Mouse (Mus musculus) induced T-regulatory cell, adult 2 months (primary cell): ENCODE data around the gene Arhgap15.
A peak's percentile ranks its signal among the peaks of the same experiment; 100 is the strongest.

Source experiments
- DNase-seq: peaks from one replicate; pipeline ENCODE4 v3.0.0-alpha.2; 2012; ENCODE audit warnings: low read depth

Arhgap15 gene

DNA sequence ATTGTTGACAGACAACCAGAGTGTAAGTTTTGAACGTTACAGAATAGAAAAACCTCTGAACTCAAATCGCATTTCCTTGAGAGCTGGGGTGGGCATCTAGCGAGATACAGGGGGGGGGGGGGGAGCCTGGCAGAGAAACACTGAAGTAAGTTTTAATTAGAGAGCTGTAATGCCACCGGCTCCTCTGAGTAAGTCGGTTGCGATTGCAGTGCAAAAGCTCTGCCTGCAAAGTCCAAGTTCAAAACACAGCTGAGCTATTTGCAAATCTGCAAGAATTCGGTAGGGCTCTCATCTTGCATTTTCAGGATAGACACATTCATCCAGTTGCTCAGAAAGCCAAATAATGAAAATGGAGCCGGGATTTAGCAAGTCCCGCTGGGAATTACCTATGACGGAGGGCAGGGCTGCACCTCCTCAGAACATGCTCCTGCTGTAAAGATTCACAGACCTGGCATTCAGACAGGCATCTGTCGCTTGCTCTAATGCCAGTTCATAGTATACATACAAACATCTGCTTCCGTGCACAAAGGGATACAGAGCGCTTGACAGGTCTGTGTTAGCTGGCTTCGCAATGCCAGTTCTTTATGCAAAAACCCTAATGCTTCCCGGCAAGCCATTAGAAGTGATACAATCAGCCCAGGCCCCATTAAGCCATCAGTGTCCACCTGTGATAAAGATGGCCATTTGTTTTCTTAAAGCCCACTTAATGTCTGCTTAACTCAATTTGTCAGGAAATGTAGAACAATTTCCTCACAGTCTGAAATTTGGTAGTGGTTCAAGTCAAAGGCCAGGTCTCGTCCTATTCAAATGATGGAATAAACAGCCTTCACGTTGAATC lies 556.6 kb downstream of the Arhgap15 start:
- no peak for DNase-seq

DNA sequence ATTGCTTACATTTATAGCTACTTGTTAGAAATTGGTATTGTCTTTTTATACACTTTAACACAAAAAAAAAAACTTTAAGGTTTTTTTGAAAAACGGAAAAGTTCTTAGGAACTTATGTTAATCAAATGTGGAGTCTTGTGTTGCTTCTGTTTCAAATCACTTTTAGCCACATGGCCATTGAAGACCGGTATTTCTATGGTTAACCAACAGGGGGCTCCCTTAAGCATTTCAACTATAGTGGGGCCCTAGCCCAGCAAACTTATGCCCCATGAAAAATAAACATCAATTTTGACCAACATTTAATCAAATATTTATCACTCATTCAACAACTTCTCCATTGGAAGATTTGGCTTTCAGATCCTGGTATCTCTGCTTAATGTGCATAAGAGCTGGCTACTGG lies 557.5 kb downstream of the Arhgap15 start:
- DNase-seq, result peak; percentile 40

- DNase-seq, result no peak
Observed at GRCm38 (mm10) chr2:44309124-44309523, 560.5 kb downstream of the Arhgap15 start.

GRCm38 (mm10) chr2:44309556-44309955 lies 560.9 kb downstream of the Arhgap15 start:
- no peak for DNase-seq

DNA sequence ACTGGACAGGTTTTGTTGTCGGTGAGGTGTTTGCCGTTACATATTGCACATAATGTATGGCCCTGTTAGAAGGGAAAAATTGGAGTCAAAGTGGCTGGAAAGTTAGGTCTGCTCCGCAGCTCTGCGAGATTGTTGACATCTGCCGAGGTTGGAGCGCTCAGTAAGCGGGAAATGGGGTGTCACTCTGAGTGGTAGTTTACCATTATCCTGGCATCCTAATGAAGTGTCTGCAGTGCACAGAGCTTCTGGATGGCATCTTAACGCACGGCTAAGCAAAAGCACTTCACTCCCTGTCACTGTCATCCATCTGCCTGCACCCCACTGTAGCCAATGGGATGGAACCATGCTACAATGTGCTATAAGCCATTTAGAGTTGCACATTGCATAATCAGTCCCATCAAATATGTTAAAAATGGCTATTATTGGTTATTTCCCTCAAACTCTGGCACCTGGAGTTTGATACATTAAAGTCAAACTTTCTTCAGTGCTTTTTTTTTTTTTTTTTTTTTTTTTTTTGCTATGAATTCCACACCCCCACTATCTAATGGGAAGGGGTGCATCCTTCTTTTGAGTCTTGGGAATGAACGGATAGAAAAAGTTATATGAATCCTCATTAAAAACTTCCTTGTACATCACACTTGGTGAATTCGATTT lies 561.6 kb downstream of the Arhgap15 start:
- no peak for DNase-seq

DNA sequence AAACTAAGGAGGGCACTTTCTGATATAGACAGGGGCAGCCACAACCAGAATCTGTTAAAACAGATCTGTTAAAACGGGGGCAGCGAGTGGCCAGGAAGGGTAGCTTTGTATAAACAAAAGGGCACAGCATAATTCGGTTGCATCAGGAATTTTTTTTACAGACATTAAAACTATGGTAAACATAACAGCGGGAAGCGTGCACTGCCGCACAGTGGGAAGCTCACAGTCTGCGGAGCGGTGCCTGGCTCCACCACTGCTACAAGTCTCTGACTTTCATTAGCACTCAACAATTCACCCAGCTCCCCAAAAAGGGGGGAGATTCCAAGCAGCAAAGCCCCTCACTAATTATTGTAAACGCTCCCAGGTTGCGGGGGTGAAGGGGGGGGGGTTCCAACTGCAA lies 562.6 kb downstream of the Arhgap15 start:
- DNase-seq, result no peak

GRCm38 (mm10) chr2:44313573-44313972 lies 564.9 kb downstream of the Arhgap15 start:
- DNase-seq, result no peak

DNA sequence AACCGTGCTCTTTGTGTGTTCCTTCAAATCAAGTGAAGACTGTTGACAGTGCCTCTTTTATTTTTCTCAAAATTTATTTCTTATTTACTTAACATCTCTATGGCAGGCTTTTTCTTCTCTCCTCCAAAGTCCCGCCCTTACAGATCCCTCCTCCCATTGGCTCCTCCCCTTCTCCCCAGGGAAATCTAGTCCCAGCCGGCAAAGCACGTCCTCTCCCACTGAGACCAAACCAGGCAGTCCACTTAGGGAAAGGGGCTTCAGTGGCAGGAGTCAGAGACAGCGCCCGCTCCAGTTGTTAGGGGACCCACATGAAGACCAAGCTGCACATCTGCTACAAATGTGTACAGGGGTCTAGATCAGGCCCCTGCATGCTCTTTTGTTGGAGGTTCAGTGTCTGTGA lies 569.8 kb downstream of the Arhgap15 start:
- DNase-seq, result no peak

- DNase-seq, result no peak
Observed at GRCm38 (mm10) chr2:44319479-44319878, 570.9 kb downstream of the Arhgap15 start.

DNA sequence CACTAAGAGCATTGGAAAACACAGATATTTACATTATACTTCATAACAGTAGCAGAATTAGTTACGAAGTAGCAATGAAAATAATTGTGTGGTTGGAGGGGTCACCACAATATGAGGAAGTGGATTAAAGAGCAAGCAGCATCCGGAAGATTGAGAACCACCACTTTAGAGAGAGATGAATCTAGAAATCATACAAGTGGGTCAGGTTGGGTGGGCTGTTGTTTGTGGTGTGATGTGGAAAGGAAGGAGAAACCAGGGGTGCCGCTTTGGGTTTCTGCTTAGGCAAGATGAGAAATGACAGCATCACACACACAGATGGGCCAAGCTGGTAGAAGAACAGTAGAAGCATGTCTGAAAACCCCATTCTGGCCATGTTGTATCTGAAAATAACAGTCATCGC lies 575.2 kb downstream of the Arhgap15 start:
- DNase-seq, result no peak

- DNase-seq, result no peak
Observed at GRCm38 (mm10) chr2:44333295-44333694, 584.7 kb downstream of the Arhgap15 start.

GRCm38 (mm10) chr2:44334006-44334405 lies 585.4 kb downstream of the Arhgap15 start:
- DNase-seq, result no peak

DNA sequence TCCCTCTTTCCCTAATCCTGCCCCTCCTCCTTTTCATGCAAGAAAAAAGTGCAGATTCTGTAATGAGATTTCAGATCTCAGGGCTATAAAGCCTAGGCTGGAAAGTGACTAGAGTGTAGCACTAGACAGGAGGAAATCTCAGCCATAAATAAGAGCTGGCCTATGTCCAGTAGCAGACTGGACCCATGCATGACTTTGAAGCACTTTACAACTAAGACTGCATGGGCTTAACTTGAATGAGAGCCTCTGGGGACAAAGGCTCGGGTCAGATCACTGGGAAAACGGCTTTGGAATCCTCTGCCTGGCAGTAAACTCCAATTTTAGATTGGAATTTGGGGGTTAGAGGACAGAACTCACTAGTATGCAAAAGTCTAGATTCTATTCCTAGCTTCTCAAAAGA lies 585.9 kb downstream of the Arhgap15 start:
- no peak for DNase-seq

- DNase-seq, result peak; percentile 44
Observed at GRCm38 (mm10) chr2:44336720-44337354, 588.2 kb downstream of the Arhgap15 start.

DNA sequence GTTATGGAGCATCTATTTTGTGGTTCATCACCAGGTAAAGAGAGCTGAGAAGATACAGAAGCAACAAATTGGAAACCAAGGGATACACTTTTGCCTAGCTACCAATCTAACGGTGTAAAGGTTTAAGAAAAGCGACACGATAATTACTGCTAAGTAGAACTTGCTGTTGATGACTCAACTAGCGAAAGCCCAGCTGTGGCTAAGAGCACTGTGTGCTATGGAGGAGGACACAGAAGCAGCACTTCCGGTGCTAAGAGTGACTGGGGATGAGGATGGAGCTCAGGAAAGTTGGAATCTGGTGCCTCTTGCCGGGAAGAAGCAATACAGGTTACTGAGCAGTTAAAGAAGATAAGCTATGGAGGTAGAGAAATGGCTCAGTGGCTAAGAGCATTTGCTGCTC lies 589.8 kb downstream of the Arhgap15 start:
- DNase-seq, result no peak

DNA sequence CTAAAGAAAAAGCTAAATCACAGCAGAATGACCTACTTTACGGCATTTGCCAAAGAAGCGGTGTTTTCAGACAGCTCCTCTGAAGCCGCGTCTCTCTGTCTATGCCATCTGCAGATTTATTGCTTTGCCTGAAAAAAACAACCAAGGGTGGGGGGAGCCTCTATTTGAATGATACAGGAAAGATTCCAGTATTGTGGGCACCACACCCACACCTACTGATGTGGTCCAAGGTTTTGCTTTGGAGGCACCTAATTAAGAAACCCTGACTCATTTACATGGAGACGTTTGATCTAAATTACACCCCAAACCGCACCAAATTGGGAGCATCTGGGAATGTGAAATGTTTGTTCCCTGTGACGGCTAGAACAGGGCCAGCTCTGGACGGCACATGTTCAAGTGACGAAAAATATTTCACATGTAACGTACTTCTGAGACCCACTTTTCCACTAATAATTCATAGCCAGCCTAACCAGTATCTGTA lies 592.5 kb downstream of the Arhgap15 start:
- DNase-seq, result no peak

DNA sequence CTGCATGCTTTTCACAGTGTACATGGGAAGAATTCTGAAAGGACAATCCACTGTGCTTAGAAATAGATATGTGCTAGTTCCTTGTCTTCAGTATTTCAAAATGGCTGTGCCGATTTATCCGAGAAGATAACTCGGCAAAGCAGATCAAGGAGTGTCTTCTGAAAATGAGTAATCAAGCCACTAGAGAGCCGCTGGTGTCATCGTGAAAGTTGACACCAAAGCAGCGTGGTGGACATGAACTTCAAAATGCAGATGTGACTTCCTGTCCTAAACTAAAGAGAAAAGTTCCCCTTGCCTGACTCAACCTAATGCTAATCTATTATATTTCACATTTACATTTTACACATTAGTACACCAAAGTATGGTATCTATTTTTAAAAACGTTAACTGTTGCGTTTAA lies 596.2 kb downstream of the Arhgap15 start:
- DNase-seq, result peak; percentile 83

DNA sequence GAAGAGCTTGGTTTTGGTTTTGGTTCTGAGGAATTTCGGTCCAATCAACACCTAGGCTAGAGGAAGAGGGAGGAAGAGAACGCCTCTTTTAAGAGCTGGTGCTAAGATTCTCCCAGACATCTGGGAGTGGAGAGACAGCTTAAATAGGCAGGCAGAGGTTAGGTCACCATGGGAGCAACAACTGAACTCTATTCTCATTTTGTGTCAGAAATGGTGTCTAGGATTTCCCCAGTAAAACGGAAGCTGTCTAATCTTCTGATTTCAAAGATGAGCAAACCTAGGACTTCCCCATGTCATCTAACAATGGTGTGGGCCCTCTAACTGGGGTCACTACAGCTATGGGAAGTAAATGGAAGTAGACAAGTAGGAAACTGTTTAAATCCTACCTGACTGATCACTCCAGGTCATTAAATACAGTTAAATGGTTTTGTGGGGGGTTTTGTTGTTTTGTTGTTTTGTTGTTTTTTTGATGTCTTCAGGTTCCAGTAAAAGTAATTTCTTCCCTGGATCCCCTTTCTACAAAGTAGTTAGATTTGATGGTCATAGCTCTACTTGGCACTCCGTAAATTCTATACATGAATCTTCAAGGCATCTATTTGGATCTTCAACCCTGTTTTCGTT lies 596.8 kb downstream of the Arhgap15 start:
- peak; percentile 82 for DNase-seq

GRCm38 (mm10) chr2:44346184-44346583 lies 597.6 kb downstream of the Arhgap15 start:
- peak; percentile 40 for DNase-seq

DNA sequence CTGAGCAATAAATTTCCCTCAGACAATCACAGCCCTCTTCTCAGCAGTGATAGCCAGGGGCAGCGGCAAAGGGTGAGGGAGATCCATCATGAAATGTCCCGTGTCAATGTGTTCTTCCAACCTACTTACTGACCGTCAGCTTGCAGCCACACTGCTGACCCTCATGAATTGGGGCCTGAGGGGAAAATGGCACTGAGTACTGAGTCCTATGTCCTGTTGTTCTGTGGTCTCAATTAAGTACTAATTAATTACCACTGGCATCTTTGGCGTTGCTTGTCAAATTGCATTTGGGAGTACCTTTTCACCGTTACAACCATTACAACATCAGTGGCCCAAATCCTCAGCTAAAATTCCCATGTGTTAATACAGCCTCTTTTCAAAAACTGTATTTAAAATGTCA lies 599.2 kb downstream of the Arhgap15 start:
- DNase-seq, result no peak

GRCm38 (mm10) chr2:44349101-44349500 lies 600.5 kb downstream of the Arhgap15 start:
- no peak for DNase-seq

DNA sequence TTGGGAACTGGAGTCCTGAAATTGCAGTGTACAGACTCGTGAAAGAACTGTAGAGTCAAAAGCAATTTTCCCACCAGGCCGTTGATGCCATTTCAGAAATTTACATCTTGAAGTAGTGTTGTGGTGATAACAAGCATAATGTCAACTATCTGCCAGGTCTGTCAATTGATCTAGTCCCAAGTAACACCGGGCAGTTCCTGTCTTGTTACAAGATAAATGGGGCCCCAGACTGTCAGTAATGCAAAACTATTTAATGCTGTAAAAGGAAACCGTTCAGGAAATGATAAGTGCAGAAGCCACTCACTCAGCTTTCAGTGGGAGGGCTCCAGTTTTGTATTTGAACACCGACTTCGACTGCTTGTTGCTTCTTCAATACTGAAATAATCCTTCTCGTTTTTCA lies 604.3 kb downstream of the Arhgap15 start:
- peak; percentile 21 for DNase-seq
